Mouse (Mus musculus) ES-E14 (cell line): ENCODE data around the gene Prx. TPM values are rescaled to one million over a fixed set of nuclear protein-coding genes. Genes with fewer than 3 reads are reported as not detected.

Experiments
- DNase-seq: peaks from one replicate; pipeline ENCODE4 v3.0.0-alpha.2; 2013; ENCODE audit warnings: low read depth, low spot score
- H3K27ac ChIP-seq: 2 replicates; pipeline ENCODE4 v1.5.1; 2012; ENCODE audit warnings: low read depth, mild to moderate bottlenecking, low read length, moderate library complexity, mixed read lengths; ENCODE audit not compliant: poor library complexity, insufficient read depth, severe bottlenecking
- H3K36me3 ChIP-seq: 2 replicates; pipeline ENCODE4 v1.6.1; 2012; ENCODE audit warnings: mild to moderate bottlenecking, low read length, moderate library complexity, mixed read lengths; ENCODE audit not compliant: control insufficient read depth, poor library complexity, insufficient read depth, severe bottlenecking
- H3K4me1 ChIP-seq, 2 experiments: fragments of 150-350 bp in 1 of 2; sonication (generic) in 1 of 2; 2 replicates each; pipeline ENCODE4 v1.6.1; 2012; ENCODE audit warnings: low read length in 2 of 2, mild to moderate bottlenecking in 1 of 2, mixed read lengths in 1 of 2; ENCODE audit not compliant: control insufficient read depth in 2 of 2, insufficient read depth in 2 of 2, poor library complexity in 1 of 2
- H3K4me3 ChIP-seq, 2 experiments: fragments of 150-350 bp in 1 of 2; sonication (generic) in 1 of 2; 2 replicates each; pipeline ENCODE4 v1.5.1; 2012; ENCODE audit warnings: low read length in 2 of 2, low read depth in 1 of 2, mild to moderate bottlenecking in 1 of 2, mixed read lengths in 1 of 2; ENCODE audit not compliant: insufficient read depth in 1 of 2, poor library complexity in 1 of 2, severe bottlenecking in 1 of 2
- H3K9ac ChIP-seq: 2 replicates; pipeline ENCODE4 v1.6.1; 2012; ENCODE audit warnings: low read depth, mild to moderate bottlenecking, low read length, mixed read lengths; ENCODE audit not compliant: poor library complexity, insufficient read depth, severe bottlenecking
- H3K9me3 ChIP-seq: fragments of 150-350 bp; sonication (generic); 2 replicates; pipeline ENCODE4 v1.6.1; 2012; ENCODE audit warnings: low read depth, mild to moderate bottlenecking, low read length; ENCODE audit not compliant: control insufficient read depth, insufficient read depth
- CHD2 ChIP-seq: IDR thresholded peaks from 2 replicates; pipeline ENCODE4 v1.6.1; 2014; ENCODE audit warnings: mild to moderate bottlenecking, low read depth, low read length, inconsistent platforms
- HCFC1 ChIP-seq: IDR thresholded peaks from 2 replicates; pipeline ENCODE4 v1.6.1; 2012; ENCODE audit warnings: low read length, inconsistent platforms, borderline replicate concordance; ENCODE audit not compliant: insufficient read depth
- MAFK ChIP-seq: IDR thresholded peaks from 2 replicates; pipeline ENCODE4 v1.6.1; 2014; ENCODE audit warnings: mild to moderate bottlenecking, low read depth, low read length, inconsistent platforms; ENCODE audit not compliant: insufficient read depth
- ZC3H11A ChIP-seq: IDR thresholded peaks from 2 replicates; pipeline ENCODE4 v1.6.1; 2012; ENCODE audit warnings: low read depth, mild to moderate bottlenecking, inconsistent platforms, low read length, borderline replicate concordance
- ZNF384 ChIP-seq: IDR thresholded peaks from 2 replicates; pipeline ENCODE4 v1.6.1; 2012; ENCODE audit warnings: low read depth, low read length, inconsistent platforms
- in situ Hi-C, 2 experiments: fragments of 600-800 bp; cut with MboI; formaldehyde crosslinking; loops; one replicate each; pipeline ENCODE4 v1.15.1; 2025; ENCODE audit warnings: low sequenced_read_pairs in 2 of 2, inconsistent platforms in 1 of 2; ENCODE audit not compliant: unreplicated experiment in 2 of 2
- total RNA-seq: library from RNA; depleted of rRNA; stranded (reverse); fragments of 300-350 nt; gene quantifications from 2 replicates; pipeline ENCODE4 v1.2.3, GENCODE M21; 2012

The Prx gene
- total RNA-seq, 1 experiment = 10.0 TPM

DNA sequence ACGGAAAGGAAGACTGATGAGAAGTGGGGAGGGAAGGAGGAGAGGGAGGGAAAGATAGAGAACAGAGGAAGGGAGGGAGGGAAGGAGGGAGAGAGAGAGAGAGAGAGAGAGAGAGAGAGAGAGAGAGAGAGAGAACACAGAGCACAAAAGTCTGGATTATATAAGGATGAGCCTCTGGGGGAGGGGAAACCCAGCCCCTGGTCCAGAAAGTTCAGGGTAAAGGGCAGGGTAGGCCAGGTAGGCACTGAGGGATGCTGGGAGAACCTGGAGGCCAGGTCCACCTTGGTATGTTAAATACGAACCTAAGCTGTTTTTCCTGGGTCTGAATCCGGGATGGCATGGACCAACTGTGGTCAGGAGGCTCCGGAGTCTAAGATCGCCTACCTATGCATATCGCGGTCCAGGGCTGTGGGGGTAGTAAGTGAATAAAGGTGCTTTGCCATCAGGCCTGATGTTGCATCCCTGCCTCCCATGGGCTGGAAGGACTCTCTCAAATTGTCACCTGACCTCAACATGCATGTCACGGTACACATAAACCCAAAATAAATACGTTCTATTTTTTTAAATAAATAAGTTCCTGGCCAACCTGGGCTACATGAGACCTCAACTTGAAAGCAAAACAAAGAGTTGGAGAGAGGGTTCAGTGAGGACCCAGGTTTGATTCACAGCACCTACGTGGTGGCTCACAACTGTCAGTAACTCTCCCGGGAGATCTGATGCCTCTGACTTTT, 27.6 kb upstream of the Prx start:
- 0 out of 2 replicates have a peak, but pooled peaks cover 4% of the 10 kb centered on the region for H3K36me3 ChIP-seq
- H3K4me1 ChIP-seq = peaks cover 5 to 15% of the 10 kb centered on the region in 2 experiments; a peak in 2 of 4 replicates
- no peak overlapping the region for H3K27ac ChIP-seq
- no peak for TF ChIP-seq MAFK
- H3K9me3 ChIP-seq = no peaks in the 10 kb centered on the region
- DNase-seq = no peak
- no peak overlapping the region for H3K9ac ChIP-seq
- in situ Hi-C loops = no loop called here
- no peak overlapping the region for H3K4me3 ChIP-seq

DNA sequence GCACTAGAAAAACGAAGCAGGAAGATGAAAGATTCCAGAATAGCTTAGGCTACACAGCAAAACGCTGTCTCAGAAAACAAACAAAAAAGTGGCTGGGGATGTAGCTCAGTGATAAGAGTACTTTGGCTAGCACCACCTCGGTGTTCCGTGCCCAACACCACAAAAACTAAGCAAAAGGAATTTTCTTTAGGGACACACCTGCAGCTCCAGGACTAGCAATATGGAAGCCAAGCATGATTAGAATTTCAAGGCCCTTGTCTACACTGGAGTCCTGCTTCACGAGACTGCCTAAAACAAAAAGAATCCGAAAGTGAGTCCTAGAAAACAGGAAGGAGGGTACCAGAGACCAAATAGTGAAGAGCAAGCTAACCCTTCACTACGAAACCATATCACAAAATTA, 26.5 kb upstream of the Prx start:
- 0 out of 2 replicates have a peak, but pooled peaks cover 4% of the 10 kb centered on the region for H3K36me3 ChIP-seq
- DNase-seq = no peak
- peak overlapping the region; percentile 5 to 85; a peak in 2 of 4 replicates for H3K4me3 ChIP-seq
- peaks cover 5 to 13% of the 10 kb centered on the region in 2 experiments; a peak in 2 of 4 replicates for H3K4me1 ChIP-seq
- no peak overlapping the region; the same call in 1 of the 2 replicates for H3K27ac ChIP-seq
- TF ChIP-seq CHD2 (no peak), ZC3H11A (no peak)
- H3K9me3 ChIP-seq = no peaks in the 10 kb centered on the region
- in situ Hi-C loops = no loop called here
- peak overlapping the region; percentile 53; the same call in 1 of the 2 replicates for H3K9ac ChIP-seq

DNA sequence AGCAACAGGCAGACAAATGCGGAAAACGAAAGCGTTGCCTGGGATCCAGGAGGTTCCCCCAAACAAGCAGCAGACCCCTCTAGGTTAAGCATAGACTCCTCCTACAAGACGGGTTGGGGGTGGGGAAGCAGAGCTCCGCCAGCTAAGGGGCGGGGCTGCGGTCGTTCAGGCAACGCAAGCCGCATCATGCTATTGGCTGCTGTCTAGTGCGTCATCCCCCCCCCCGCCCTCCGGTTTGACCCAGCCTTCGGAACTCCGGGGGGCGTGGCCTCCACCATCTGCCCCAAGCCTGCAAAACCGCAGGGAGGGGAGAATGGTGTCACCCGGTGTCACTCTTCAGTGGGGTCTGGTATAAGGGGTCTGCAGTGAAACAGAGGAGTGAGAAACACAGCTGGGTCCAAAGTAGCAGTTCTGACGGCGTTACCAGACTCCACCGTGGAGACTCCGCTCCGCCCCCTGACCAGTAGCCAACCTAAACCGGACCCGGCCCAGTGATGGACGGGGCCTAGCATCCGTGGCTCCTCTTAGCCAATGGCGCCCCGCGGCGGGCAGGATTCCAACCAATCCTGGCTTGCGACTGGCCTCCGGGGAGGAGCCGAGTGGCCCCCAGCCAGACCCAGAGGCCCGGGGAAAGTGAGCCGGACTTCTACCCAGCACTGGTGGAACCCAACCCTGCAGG, 25.8 kb upstream of the Prx start, which contains the start of gene Sertad3:
Gene Sertad3 (plus strand): TSS at position 613 of the 679 bp plus-strand sequence.
- TF ChIP-seq ZNF384 = no peak
- TF ChIP-seq CHD2 = peak; percentile 23; the same call in 1 of the 2 replicates
- no peak for TF ChIP-seq ZC3H11A
- TF ChIP-seq HCFC1 = peak; percentile 47; the same call in 1 of the 2 replicates
- 0 out of 2 replicates have a peak, but pooled peaks cover 4% of the 10 kb centered on the region for H3K36me3 ChIP-seq
- in situ Hi-C loops = no loop called here
- DNase-seq = peak; percentile 97
- peaks cover 5 to 11% of the 10 kb centered on the region in 2 experiments; a peak in 2 of 4 replicates for H3K4me1 ChIP-seq
- peak within 1 kb of the TSS; percentile 78 to 85 for H3K4me3 ChIP-seq
- peak within 1 kb of the TSS; percentile 66 for H3K9ac ChIP-seq
- H3K9me3 ChIP-seq = no peaks in the 10 kb centered on the region
- H3K27ac ChIP-seq = peak within 1 kb of the TSS; percentile 7

DNA sequence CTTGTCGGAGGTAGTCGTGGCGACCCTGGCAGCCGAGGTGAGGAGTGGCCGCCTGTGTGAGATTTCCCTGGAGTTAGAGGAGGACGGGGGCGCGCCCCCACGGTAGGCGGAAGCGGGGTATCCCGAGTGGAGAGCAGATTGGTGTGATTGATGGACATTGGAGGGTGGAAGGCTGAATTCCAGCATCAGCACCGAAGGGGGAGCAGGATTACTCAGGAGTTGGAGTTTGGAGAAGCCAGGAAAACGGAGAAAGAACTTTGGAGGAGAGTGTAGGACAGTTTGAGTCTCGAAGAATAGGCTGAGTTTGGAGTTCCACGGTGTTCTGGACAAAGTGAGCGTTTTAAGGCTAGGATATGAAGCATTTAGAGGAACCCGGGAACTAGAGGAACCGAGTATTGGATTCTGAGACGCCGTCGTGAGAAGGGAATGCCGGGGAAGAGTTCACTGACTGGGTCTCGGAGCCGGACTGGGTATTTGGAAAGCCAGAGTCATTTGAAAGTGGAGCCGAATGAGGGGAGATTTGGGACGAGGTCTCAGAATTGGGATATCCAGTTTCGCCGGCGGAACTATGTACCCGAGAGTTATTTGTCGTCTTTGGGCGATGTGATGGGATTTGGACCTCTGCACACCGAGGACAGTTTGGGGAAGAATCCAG, 25.2 kb upstream of the Prx start:
- Histone ChIP-seq H3K9me3 (no peaks in the 10 kb centered on the region), H3K9ac (peak overlapping the region; percentile 66), H3K27ac (0 out of 2 replicates have a peak overlapping the region, but pooled peaks have one; percentile 7), H3K4me1 (peaks cover 5 to 10% of the 10 kb centered on the region in 2 experiments; a peak in 2 of 4 replicates), H3K36me3 (0 out of 2 replicates have a peak, but pooled peaks cover 4% of the 10 kb centered on the region), H3K4me3 (peak overlapping the region; percentile 78 to 85)
- no peak for DNase-seq
- TF ChIP-seq MAFK (no peak), ZC3H11A (no peak), HCFC1 (no peak), CHD2 (no peak), ZNF384 (no peak)
- in situ Hi-C loops = no loop called here
